8 mouse cellular contexts compared by ENCODE assay signal in the genomic region with DNA sequence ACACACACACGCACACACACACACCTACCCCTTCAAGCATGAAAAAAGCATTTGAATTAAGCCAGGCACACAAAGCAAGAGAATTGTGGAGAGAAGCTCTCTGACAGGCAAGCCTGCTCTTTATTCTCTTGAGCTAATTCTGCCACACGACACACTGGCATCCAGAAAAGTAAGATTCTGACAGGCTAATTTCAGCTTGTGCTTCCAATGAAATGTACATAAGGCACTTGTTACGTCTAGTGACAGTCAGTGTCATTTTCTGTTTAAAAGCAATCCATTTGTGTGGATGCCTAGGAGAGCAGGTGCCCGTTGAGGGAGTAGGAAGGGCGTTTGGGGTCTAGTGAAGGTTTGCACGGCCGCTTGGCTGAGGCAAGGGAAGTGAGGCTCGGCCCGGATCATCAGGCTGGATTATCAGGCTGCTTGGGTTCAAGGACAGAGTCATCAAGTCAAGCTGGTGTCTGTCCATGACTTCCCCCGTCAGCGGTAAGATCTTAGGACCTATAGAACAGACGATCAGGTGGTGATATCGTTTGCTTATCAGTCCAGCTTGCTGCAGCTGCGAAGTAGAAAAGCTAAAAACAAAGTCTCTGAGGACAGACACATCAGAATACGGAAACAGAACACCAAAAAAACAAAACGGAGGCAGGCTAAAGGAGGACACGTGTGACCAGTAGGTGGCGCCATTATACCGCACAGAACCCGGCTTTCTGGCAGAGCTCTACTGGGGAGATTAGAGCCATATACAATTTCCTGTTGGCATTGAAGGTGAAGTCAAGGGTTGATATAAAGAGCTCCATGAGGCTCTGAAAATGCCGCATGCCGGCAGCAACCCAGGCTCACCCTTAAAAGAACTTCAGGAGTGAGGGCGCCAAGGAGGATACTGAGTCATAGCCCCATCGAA. TPM values are rescaled to one million over a fixed set of nuclear protein-coding genes. Genes with fewer than 3 reads are reported as not detected.
DNase-seq lines count a peak whose midpoint lies in the region; ATAC-seq and TF ChIP-seq lines count a peak whose summit lies in the region.

No protein-coding gene starts in this region.

- no peak overlapping the region for H3K27ac ChIP-seq in ES-E14 (ENCODE audit: insufficient read depth, low read depth, low read length, poor library complexity, severe bottlenecking)
- no peak overlapping the region for H3K27ac ChIP-seq in lung, embryonic 14.5 days (ENCODE audit: low read depth)

- in situ Hi-C loops in ES-E14 (cut with MboI; ENCODE audit: low sequenced_read_pairs in 2 of 2, unreplicated experiment in 2 of 2) = no loop called here

- no peaks in the 10 kb centered on the region; the same call in 1 of the 2 replicates for H3K9me3 ChIP-seq in ES-E14 (ENCODE audit: control insufficient read depth, insufficient read depth, low read depth, low read length)
- H3K9me3 ChIP-seq in lung, embryonic 14.5 days (ENCODE audit: low read depth, low read length) = no peaks in the 10 kb centered on the region

- DNase-seq in ES-E14 (ENCODE audit: low read depth, low spot score) = peak; percentile 75
- peak; percentile 86 for DNase-seq in cerebellum, adult 11-12 months
- peak; percentile 84 for DNase-seq in forelimb bud, embryonic 11.5 days (ENCODE audit: low read depth, low spot score)
- peak; percentile 75 to 87 for DNase-seq in layer of hippocampus, adult 8-10 months (ENCODE audit: low spot score in 2 of 2)
- peak; percentile 92 for DNase-seq in lung, embryonic 14.5 days
- peak; percentile 41 for DNase-seq in ovary, postnatal 10 days (ENCODE audit: low spot score)
- peak; percentile 64 to 87 for DNase-seq in thymus, postnatal 10 days (ENCODE audit: low spot score in 2 of 2)

- H3K36me3 ChIP-seq in ES-E14 (ENCODE audit: control insufficient read depth, insufficient read depth, low read length, poor library complexity, severe bottlenecking) = no peaks in the 10 kb centered on the region
- no peaks in the 10 kb centered on the region for H3K36me3 ChIP-seq in lung, embryonic 14.5 days (ENCODE audit: insufficient read depth)

- H3K4me3 ChIP-seq in ES-E14 (ENCODE audit: insufficient read depth in 1 of 2, low read depth in 1 of 2, low read length in 2 of 2, poor library complexity in 1 of 2, severe bottlenecking in 1 of 2) = no peak overlapping the region
- no peak overlapping the region for H3K4me3 ChIP-seq in lung, embryonic 14.5 days (ENCODE audit: low read depth, low read length)

- H3K27me3 ChIP-seq in lung, embryonic 14.5 days (ENCODE audit: insufficient read depth, low read length) = no peaks in the 10 kb centered on the region

- WGBS in lung, embryonic 14.5 days = 14% methylated on average over 24 of the region's 24 CpGs

- H3K4me2 ChIP-seq in lung, embryonic 14.5 days = peak overlapping the region; percentile 49

- ATAC-seq in hematopoietic stem cell, adult 5-6 weeks (replicated peaks in 1 of 2; ENCODE audit: insufficient read depth in 1 of 2, low FRiP score in 2 of 2, low TSS enrichment in 1 of 2, low read depth in 1 of 2, poor library complexity in 2 of 2, severe bottlenecking in 2 of 2) = peak; percentile 81 to 88
- ATAC-seq in lung, embryonic 14.5 days (ENCODE audit: insufficient read depth) = peak; percentile 82; the same call in 1 of the 2 replicates

- TF ChIP-seq CTCF in lung, embryonic 14.5 days (IDR thresholded peaks at IDR 0.05; ENCODE audit: low read depth) = peak; percentile 93

- peaks cover 0 to 5% of the 10 kb centered on the region in 2 experiments; a peak in 1 of 4 replicates for H3K4me1 ChIP-seq in ES-E14 (ENCODE audit: control insufficient read depth in 2 of 2, insufficient read depth in 2 of 2, low read length in 2 of 2, poor library complexity in 1 of 2)
- no peaks in the 10 kb centered on the region for H3K4me1 ChIP-seq in lung, embryonic 14.5 days (ENCODE audit: insufficient read depth)

- no peak overlapping the region for H3K9ac ChIP-seq in ES-E14 (ENCODE audit: insufficient read depth, low read depth, low read length, poor library complexity, severe bottlenecking)
- no peak overlapping the region for H3K9ac ChIP-seq in lung, embryonic 14.5 days

TF ChIP-seq in ES-E14, 5 proteins besides CTCF, POLR2A, EP300 and RAD21:
- TF ChIP-seq ZC3H11A (IDR thresholded peaks at IDR 0.05; ENCODE audit: borderline replicate concordance, low read depth, low read length) (peak; percentile 34; the same call in 1 of the 2 replicates), HCFC1 (IDR thresholded peaks at IDR 0.05; ENCODE audit: borderline replicate concordance, insufficient read depth, low read length) (no peak), ZNF384 (IDR thresholded peaks at IDR 0.05; ENCODE audit: low read depth, low read length) (peak; percentile 44; the same call in 1 of the 2 replicates)

RNA-seq across cellular contexts. Expression of a gene that starts 43.4 kb away (rescaled TPM):
- total RNA-seq in ES-E14 (2012; rRNA removed) = 0.22 and 0.74 TPM in 2 replicates
- total RNA-seq in hematopoietic stem cell, adult 5-6 weeks (2017) = 2.4 and 3.4 TPM in 2 replicates
- total RNA-seq in layer of hippocampus, adult 8-10 months (2022) = 1 to 10 TPM; 1.2 to 2.7 (median 2.2) TPM
- polyA plus RNA-seq in lung, embryonic 14.5 days (2014; fragmentation: Nextera tagmentation; extraction: Ambion mirVana) = 1.4 and 1.5 TPM in 2 replicates

Comparison
In these comparisons a context has a peak if more than half of its experiments do, and no peak if none do; other contexts are left out.
1. DNase-seq: peak in every context shown above with its lines; median percentile 92 in lung, embryonic 14.5 days; 86 in cerebellum, adult 11-12 months; 84 in forelimb bud, embryonic 11.5 days; 81 in layer of hippocampus, adult 8-10 months; 76 in thymus, postnatal 10 days; 75 in ES-E14; 41 in ovary, postnatal 10 days.